Mouse (Mus musculus) neural tube, embryonic 13.5 days (tissue): ENCODE results near the gene Smyd3. TPM values are rescaled to one million over a fixed set of nuclear protein-coding genes. Genes with fewer than 3 reads are reported as not detected.

Experiments used
- ATAC-seq: fragments of 200-750 bp; cut with Nextera tagmentation; 2 replicates; pipeline ENCODE4 v1.8.0; 2017; ENCODE audit warnings: low read depth, mild to moderate bottlenecking, moderate TSS enrichment, moderate library complexity
- H3K27ac ChIP-seq: fragments of 300-500 bp; sonication (generic); replicated peaks from 2 replicates; pipeline ENCODE4 v1.5.1; 2015; ENCODE audit warnings: moderate library complexity, mild to moderate bottlenecking, inconsistent platforms
- H3K27me3 ChIP-seq: fragments of 300-500 bp; sonication (generic); 2 replicates; pipeline ENCODE4 v1.6.1; 2015; ENCODE audit warnings: mild to moderate bottlenecking, inconsistent platforms
- H3K36me3 ChIP-seq: fragments of 300-500 bp; sonication (generic); 2 replicates; pipeline ENCODE4 v1.6.1; 2015; ENCODE audit warnings: mild to moderate bottlenecking, inconsistent platforms
- H3K4me1 ChIP-seq: fragments of 300-500 bp; sonication (generic); replicated peaks from 2 replicates; pipeline ENCODE4 v1.6.1; 2015; ENCODE audit warnings: inconsistent platforms
- H3K4me2 ChIP-seq: fragments of 300-500 bp; sonication (generic); 2 replicates; pipeline ENCODE4 v1.6.1; 2015; ENCODE audit warnings: inconsistent platforms, mild to moderate bottlenecking, moderate library complexity
- H3K4me3 ChIP-seq: fragments of 300-500 bp; sonication (generic); 2 replicates; pipeline ENCODE4 v1.5.1; 2015; ENCODE audit warnings: mild to moderate bottlenecking, inconsistent platforms
- H3K9ac ChIP-seq: fragments of 300-500 bp; sonication (generic); 2 replicates; pipeline ENCODE4 v1.6.1; 2015; ENCODE audit warnings: moderate library complexity, mild to moderate bottlenecking, inconsistent platforms
- H3K9me3 ChIP-seq: fragments of 300-500 bp; sonication (generic); 2 replicates; pipeline ENCODE4 v1.6.1; 2016; ENCODE audit warnings: inconsistent platforms
- WGBS: fragments of 180-500 bp; shearing (Covaris S2); methylation state at CpG from one replicate; pipeline ENCODE4 v1.1.7; 2015; 5-methylcytosine and 5-hydroxymethylcytosine counted together
- polyA plus RNA-seq: library from polyadenylated mRNA; unstranded; fragments of >200 nt; fragmentation: Nextera tagmentation; extraction: Ambion mirVana; gene quantifications from 2 replicates; pipeline ENCODE4 v1.2.1, GENCODE M21; 2015

Smyd3 gene
- polyA plus RNA-seq, 1 experiment from 2014 or later, result 19.7 TPM

DNA sequence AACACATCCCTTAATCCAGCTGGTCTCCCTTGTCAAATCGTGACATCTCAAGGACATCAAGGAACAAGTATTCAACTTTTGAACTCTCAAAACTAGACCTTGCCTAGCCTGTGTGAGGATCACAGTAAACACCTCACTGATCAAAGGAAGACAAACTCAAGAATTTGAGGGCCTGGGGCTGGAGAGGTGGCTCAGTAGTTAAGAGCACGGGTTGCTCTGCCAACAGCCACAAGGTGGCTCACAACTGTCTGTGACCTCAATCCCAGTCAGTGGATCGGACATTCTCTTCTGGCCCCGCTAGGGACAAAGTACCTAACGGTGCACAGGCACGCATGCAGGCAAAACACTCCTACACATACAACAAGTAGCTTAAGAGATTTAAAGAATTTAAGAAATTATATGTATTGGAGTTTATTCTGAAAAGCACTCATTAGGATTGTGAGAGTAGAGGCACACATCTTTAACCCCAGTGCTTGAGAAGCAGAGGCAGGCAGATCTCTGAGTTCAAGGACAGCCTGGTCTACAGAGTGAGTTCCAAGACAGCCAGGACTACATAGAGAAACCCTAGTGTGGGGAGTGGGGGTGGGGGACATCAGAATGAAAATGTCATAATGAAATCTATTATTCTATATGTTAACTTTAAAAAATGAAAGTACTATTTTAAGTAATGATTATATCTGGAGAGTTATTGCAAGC, 41.2 kb downstream of the Smyd3 start:
- 67% methylated on average over 6 of the region's 6 CpGs for WGBS
- peak; percentile 61; the same call in 1 of the 2 replicates for ATAC-seq
- Histone ChIP-seq H3K9me3 (peaks cover 11% of the 10 kb centered on the region; the same call in 1 of the 2 replicates), H3K4me3 (no peak overlapping the region), H3K27me3 (peaks cover 18% of the 10 kb centered on the region; the same call in 1 of the 2 replicates), H3K4me1 (peaks cover 18% of the 10 kb centered on the region), H3K27ac (no peak overlapping the region), H3K4me2 (no peak overlapping the region), H3K36me3 (peaks cover 3% of the 10 kb centered on the region; the same call in 1 of the 2 replicates), H3K9ac (no peak overlapping the region)

DNA sequence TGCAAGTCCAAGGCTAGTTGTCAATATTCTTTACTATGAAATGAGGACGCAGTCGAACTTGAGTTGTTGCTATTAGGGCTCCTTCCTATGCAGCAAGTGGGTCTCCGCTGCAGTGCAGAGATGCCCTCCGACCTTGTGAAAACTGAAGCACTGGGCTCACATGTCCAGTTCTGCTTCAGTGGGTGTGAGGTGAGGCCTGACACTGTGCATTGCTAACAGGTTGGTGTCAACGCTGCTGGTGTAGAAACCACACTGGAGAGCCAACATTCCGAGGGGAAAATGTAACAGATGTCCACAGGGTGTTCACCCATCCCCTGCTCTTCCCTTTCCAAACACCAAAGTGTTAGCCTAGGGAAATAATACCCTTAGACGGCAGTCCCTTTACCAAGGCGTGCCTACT, 43.1 kb downstream of the Smyd3 start:
- H3K4me2 ChIP-seq, result no peak overlapping the region
- H3K4me3 ChIP-seq, result no peak overlapping the region
- peaks cover 11% of the 10 kb centered on the region; the same call in 1 of the 2 replicates for H3K9me3 ChIP-seq
- no peak overlapping the region for H3K9ac ChIP-seq
- peaks cover 3% of the 10 kb centered on the region; the same call in 1 of the 2 replicates for H3K36me3 ChIP-seq
- H3K4me1 ChIP-seq, result 0 out of 2 replicates have a peak, but pooled peaks cover 4% of the 10 kb centered on the region
- no peak overlapping the region for H3K27ac ChIP-seq
- no peak for ATAC-seq
- 88% methylated on average over 8 of the region's 8 CpGs for WGBS
- H3K27me3 ChIP-seq, result peaks cover 18% of the 10 kb centered on the region; the same call in 1 of the 2 replicates

GRCm38 (mm10) chr1:179473920-179474643, 43.8 kb downstream of the Smyd3 start:
- no peak for ATAC-seq
- Histone ChIP-seq H3K36me3 (peaks cover 3% of the 10 kb centered on the region; the same call in 1 of the 2 replicates), H3K4me2 (no peak overlapping the region), H3K27me3 (peaks cover 12% of the 10 kb centered on the region; the same call in 1 of the 2 replicates), H3K9me3 (peaks cover 11% of the 10 kb centered on the region; the same call in 1 of the 2 replicates), H3K9ac (no peak overlapping the region), H3K4me1 (0 out of 2 replicates have a peak, but pooled peaks cover 4% of the 10 kb centered on the region), H3K27ac (no peak overlapping the region), H3K4me3 (no peak overlapping the region)
- WGBS, result 55% methylated on average over 17 of the region's 17 CpGs

DNA sequence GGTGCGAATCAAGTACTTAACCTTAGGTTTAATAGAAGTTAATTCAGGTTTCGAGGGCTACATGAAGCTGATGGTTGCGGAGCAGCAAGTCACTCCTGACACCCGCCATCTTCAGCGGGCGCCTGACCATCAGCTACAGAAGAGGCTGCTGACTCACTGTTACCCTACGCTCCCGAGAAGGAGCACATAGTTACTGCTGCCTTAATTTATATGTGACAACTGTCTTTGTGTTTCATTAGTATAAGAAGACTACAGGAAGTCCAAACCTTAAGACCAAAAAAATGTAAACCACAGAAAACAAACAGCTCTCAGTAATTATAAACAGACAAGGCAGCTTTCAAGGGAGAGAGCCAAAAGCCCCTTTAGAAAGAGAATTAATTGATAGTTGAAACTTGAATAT, 49.9 kb downstream of the Smyd3 start:
- Histone ChIP-seq H3K27me3 (no peaks in the 10 kb centered on the region), H3K27ac (no peak overlapping the region), H3K4me2 (no peak overlapping the region), H3K4me3 (no peak overlapping the region), H3K4me1 (no peaks in the 10 kb centered on the region), H3K36me3 (peaks cover 3% of the 10 kb centered on the region; the same call in 1 of the 2 replicates), H3K9ac (no peak overlapping the region), H3K9me3 (peaks cover 7% of the 10 kb centered on the region; the same call in 1 of the 2 replicates)
- no peak for ATAC-seq
- 77% methylated on average over 8 of the region's 8 CpGs for WGBS

DNA sequence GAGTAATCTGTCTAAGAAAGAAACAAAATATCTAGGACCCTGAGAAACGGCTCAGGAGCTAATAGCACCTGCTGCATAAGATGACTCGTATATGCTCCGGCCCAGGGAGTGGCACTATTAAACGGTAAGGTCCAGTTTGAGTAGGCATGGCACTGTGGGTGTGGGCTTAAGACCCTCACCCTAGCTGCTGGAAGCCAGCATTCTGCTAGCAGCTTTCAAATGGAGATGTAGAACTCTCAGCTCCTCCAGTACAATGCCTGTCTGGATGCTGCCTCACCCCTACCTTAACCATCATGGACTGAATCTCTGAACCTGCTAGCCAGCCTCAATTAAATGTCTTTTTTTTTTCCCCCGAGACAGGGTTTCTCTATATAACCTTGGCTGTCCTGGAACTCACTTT, 55.5 kb downstream of the Smyd3 start:
- WGBS, result 89% methylated on average over 5 of the region's 5 CpGs
- no peaks in the 10 kb centered on the region for H3K36me3 ChIP-seq

GRCm38 (mm10) chr1:179461019-179461814, 56.6 kb downstream of the Smyd3 start:
- 65% methylated on average over 22 of the region's 22 CpGs for WGBS
- peak; percentile 61; the same call in 1 of the 2 replicates for ATAC-seq
- no peak overlapping the region for H3K9ac ChIP-seq

More for the DNA sequence above, 55.5 kb downstream of the Smyd3 start:
- ATAC-seq, result no peak
- H3K27me3 ChIP-seq, result no peaks in the 10 kb centered on the region
- no peak overlapping the region for H3K4me3 ChIP-seq
- peaks cover 19% of the 10 kb centered on the region for H3K4me1 ChIP-seq
- H3K27ac ChIP-seq, result no peak overlapping the region
- no peak overlapping the region for H3K4me2 ChIP-seq
- H3K9me3 ChIP-seq, result no peaks in the 10 kb centered on the region
- H3K9ac ChIP-seq, result no peak overlapping the region

DNA sequence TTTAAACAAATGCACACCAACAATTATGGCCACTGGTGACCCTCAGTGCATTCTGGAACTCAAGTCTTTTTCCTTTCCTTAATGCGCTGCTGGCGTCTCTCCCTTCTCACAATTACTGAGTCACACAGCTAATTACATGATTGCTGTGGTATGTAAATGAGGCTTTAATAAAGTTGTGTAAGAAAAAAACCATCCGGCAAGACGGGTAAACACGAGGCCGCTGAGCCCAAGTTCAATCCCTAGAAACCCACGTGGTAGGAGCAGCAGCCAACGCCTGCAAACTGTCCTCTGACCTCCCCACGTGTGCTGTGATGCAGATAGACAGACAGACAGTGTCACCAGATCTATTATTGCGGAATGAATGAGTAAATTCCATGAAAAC, 58.9 kb downstream of the Smyd3 start:
- whole genome bisulfite sequencing, result 57% methylated on average over 10 of the region's 10 CpGs
- H3K9ac ChIP-seq, result no peak overlapping the region
- ATAC-seq, result no peak
- no peak overlapping the region for H3K4me3 ChIP-seq
- H3K27me3 ChIP-seq, result no peaks in the 10 kb centered on the region
- no peaks in the 10 kb centered on the region for H3K9me3 ChIP-seq
- H3K36me3 ChIP-seq, result no peaks in the 10 kb centered on the region
- peaks cover 19% of the 10 kb centered on the region for H3K4me1 ChIP-seq
- H3K27ac ChIP-seq, result no peak overlapping the region
- no peak overlapping the region for H3K4me2 ChIP-seq

More at GRCm38 (mm10) chr1:179461019-179461814, 56.6 kb downstream of the Smyd3 start:
- no peaks in the 10 kb centered on the region for H3K27me3 ChIP-seq
- H3K4me2 ChIP-seq, result no peak overlapping the region
- no peak overlapping the region for H3K4me3 ChIP-seq
- peaks cover 19% of the 10 kb centered on the region for H3K4me1 ChIP-seq
- no peak overlapping the region for H3K27ac ChIP-seq
- no peaks in the 10 kb centered on the region for H3K36me3 ChIP-seq
- no peaks in the 10 kb centered on the region for H3K9me3 ChIP-seq

- no peaks in the 10 kb centered on the region for H3K27me3 ChIP-seq
- H3K4me2 ChIP-seq, result no peak overlapping the region
- peaks cover 19% of the 10 kb centered on the region for H3K4me1 ChIP-seq
- 53% methylated on average over 9 of the region's 9 CpGs for WGBS
- H3K9ac ChIP-seq, result no peak overlapping the region
- H3K9me3 ChIP-seq, result no peaks in the 10 kb centered on the region
- H3K27ac ChIP-seq, result no peak overlapping the region
- no peak overlapping the region for H3K4me3 ChIP-seq
- H3K36me3 ChIP-seq, result no peaks in the 10 kb centered on the region
- ATAC-seq, result no peak
Observed at GRCm38 (mm10) chr1:179458236-179458986, 59.4 kb downstream of the Smyd3 start.

- Histone ChIP-seq H3K27me3 (no peaks in the 10 kb centered on the region), H3K27ac (no peak overlapping the region), H3K36me3 (no peaks in the 10 kb centered on the region), H3K9me3 (no peaks in the 10 kb centered on the region), H3K4me3 (no peak overlapping the region), H3K4me2 (no peak overlapping the region), H3K9ac (no peak overlapping the region), H3K4me1 (peaks cover 31% of the 10 kb centered on the region)
- WGBS, result 87% methylated on average over 6 of the region's 6 CpGs
- ATAC-seq, result no peak
Observed at GRCm38 (mm10) chr1:179454600-179454999, 63.2 kb downstream of the Smyd3 start.

DNA sequence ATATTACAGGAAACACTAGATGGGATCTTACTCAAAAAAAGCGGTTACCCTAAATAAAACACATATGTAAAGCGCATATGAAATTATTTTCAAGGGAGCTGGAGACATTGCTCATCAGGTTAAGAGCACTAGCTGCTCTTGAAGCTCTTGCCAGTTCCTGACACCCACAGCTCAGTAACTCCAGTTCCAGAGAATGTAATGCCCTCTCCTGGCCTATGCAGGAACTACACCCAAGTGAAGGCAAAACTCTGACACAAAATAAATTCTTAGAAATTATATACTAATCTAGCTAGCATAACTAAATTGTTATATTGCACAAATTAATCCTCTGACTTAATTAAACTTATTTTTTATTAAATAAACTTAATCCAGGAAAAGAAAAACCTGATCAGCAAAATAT, 66.6 kb downstream of the Smyd3 start:
- peaks cover 28% of the 10 kb centered on the region for H3K4me1 ChIP-seq
- H3K4me2 ChIP-seq, result no peak overlapping the region
- no peaks in the 10 kb centered on the region for H3K36me3 ChIP-seq
- 86% methylated on average over 2 of the region's 2 CpGs for WGBS
- no peak overlapping the region for H3K9ac ChIP-seq
- H3K4me3 ChIP-seq, result no peak overlapping the region
- H3K9me3 ChIP-seq, result no peaks in the 10 kb centered on the region
- no peak overlapping the region for H3K27ac ChIP-seq
- H3K27me3 ChIP-seq, result no peaks in the 10 kb centered on the region
- ATAC-seq, result no peak

GRCm38 (mm10) chr1:179446845-179447212, 71.0 kb downstream of the Smyd3 start:
- Histone ChIP-seq H3K4me2 (peak overlapping the region; percentile 35; the same call in 1 of the 2 replicates), H3K27me3 (no peaks in the 10 kb centered on the region), H3K9ac (no peak overlapping the region), H3K4me3 (no peak overlapping the region), H3K27ac (peak overlapping the region; percentile 82), H3K36me3 (no peaks in the 10 kb centered on the region), H3K9me3 (no peaks in the 10 kb centered on the region), H3K4me1 (peaks cover 34% of the 10 kb centered on the region)
- peak; percentile 33; the same call in 1 of the 2 replicates for ATAC-seq
- WGBS, result 29% methylated on average over 2 of the region's 2 CpGs
